Mouse (Mus musculus): ENCODE results near the gene Alkbh3. TPM values are rescaled to one million over a fixed set of nuclear protein-coding genes. Genes with fewer than 3 reads are reported as not detected.

Alkbh3 gene
- 48.3 and 64.5 TPM in 2 replicates for polyA plus RNA-seq (2014; fragmentation: Nextera tagmentation; extraction: Ambion mirVana)

- H3K4me2 ChIP-seq (replicated peaks; ENCODE audit: low read depth, low read length): peak within 1 kb of the TSS; percentile 82
- H3K36me3 ChIP-seq (ENCODE audit: control insufficient read depth, insufficient read depth, low read length): peaks cover 30% of the 10 kb centered on the region
- no peaks in the 10 kb centered on the region; the same call in 1 of the 2 replicates for H3K9me3 ChIP-seq (ENCODE audit: control insufficient read depth, low read length)
- peak within 1 kb of the TSS; percentile 92 for H3K4me3 ChIP-seq (ENCODE audit: low read length)
- ATAC-seq (ENCODE audit: low FRiP score, low TSS enrichment): peak; percentile 99
- WGBS: 6% methylated on average over 47 of the region's 47 CpGs
- peak within 1 kb of the TSS; percentile 80 for H3K9ac ChIP-seq (ENCODE audit: low read depth, low read length)
- H3K27ac ChIP-seq (ENCODE audit: low read depth, low read length): no peak within 1 kb of the TSS
- H3K4me1 ChIP-seq (ENCODE audit: control insufficient read depth, insufficient read depth, low read length): peaks cover 6% of the 10 kb centered on the region
- no peaks in the 10 kb centered on the region for H3K27me3 ChIP-seq (ENCODE audit: control insufficient read depth, insufficient read depth, low read length)
Measured at GRCm38 (mm10) chr2:94010335-94011291, at the start of gene Alkbh3. Gene Alkbh3 (minus strand): TSS chr2:94010807.

- H3K36me3 ChIP-seq (ENCODE audit: control insufficient read depth, insufficient read depth, low read length): no peaks in the 10 kb centered on the region
- 84% methylated on average over 5 of the region's 5 CpGs for WGBS
Measured at GRCm38 (mm10) chr2:94059459-94059858, 48.9 kb upstream of the Alkbh3 start.

GRCm38 (mm10) chr2:94054813-94055212 lies 44.2 kb upstream of the Alkbh3 start:
- Histone ChIP-seq H3K27me3 (ENCODE audit: control insufficient read depth, insufficient read depth, low read length) (no peaks in the 10 kb centered on the region), H3K4me3 (ENCODE audit: low read length) (no peak overlapping the region), H3K4me2 (replicated peaks; ENCODE audit: low read depth, low read length) (no peak overlapping the region), H3K4me1 (ENCODE audit: control insufficient read depth, insufficient read depth, low read length) (no peaks in the 10 kb centered on the region), H3K36me3 (ENCODE audit: control insufficient read depth, insufficient read depth, low read length) (no peaks in the 10 kb centered on the region), H3K9me3 (ENCODE audit: control insufficient read depth, low read length) (no peaks in the 10 kb centered on the region), H3K27ac (ENCODE audit: low read depth, low read length) (no peak overlapping the region), H3K9ac (ENCODE audit: low read depth, low read length) (no peak overlapping the region)
- ATAC-seq (ENCODE audit: low FRiP score, low TSS enrichment): no peak

More at GRCm38 (mm10) chr2:94059459-94059858, 48.9 kb upstream of the Alkbh3 start:
- Histone ChIP-seq H3K27me3 (ENCODE audit: control insufficient read depth, insufficient read depth, low read length) (no peaks in the 10 kb centered on the region), H3K4me1 (ENCODE audit: control insufficient read depth, insufficient read depth, low read length) (no peaks in the 10 kb centered on the region), H3K9ac (ENCODE audit: low read depth, low read length) (no peak overlapping the region), H3K4me3 (ENCODE audit: low read length) (no peak overlapping the region), H3K4me2 (replicated peaks; ENCODE audit: low read depth, low read length) (no peak overlapping the region), H3K27ac (ENCODE audit: low read depth, low read length) (no peak overlapping the region), H3K9me3 (ENCODE audit: control insufficient read depth, low read length) (no peaks in the 10 kb centered on the region)
- ATAC-seq (ENCODE audit: low FRiP score, low TSS enrichment): no peak

GRCm38 (mm10) chr2:94051952-94052351 lies 41.3 kb upstream of the Alkbh3 start:
- no peak overlapping the region for H3K4me2 ChIP-seq (replicated peaks; ENCODE audit: low read depth, low read length)
- H3K9me3 ChIP-seq (ENCODE audit: control insufficient read depth, low read length): no peaks in the 10 kb centered on the region
- H3K27me3 ChIP-seq (ENCODE audit: control insufficient read depth, insufficient read depth, low read length): no peaks in the 10 kb centered on the region
- H3K27ac ChIP-seq (ENCODE audit: low read depth, low read length): no peak overlapping the region
- H3K4me1 ChIP-seq (ENCODE audit: control insufficient read depth, insufficient read depth, low read length): no peaks in the 10 kb centered on the region
- H3K9ac ChIP-seq (ENCODE audit: low read depth, low read length): no peak overlapping the region
- no peak for ATAC-seq (ENCODE audit: low FRiP score, low TSS enrichment)
- 86% methylated on average over 5 of the region's 5 CpGs for WGBS
- H3K4me3 ChIP-seq (ENCODE audit: low read length): no peak overlapping the region
- no peaks in the 10 kb centered on the region for H3K36me3 ChIP-seq (ENCODE audit: control insufficient read depth, insufficient read depth, low read length)

- H3K27me3 ChIP-seq (ENCODE audit: control insufficient read depth, insufficient read depth, low read length): no peaks in the 10 kb centered on the region
- 96% methylated on average over 3 of the region's 3 CpGs for WGBS
Measured at GRCm38 (mm10) chr2:94050901-94051300, 40.3 kb upstream of the Alkbh3 start.

GRCm38 (mm10) chr2:94049471-94050176 lies 39.0 kb upstream of the Alkbh3 start:
- Histone ChIP-seq H3K9me3 (ENCODE audit: control insufficient read depth, low read length) (no peaks in the 10 kb centered on the region), H3K9ac (ENCODE audit: low read depth, low read length) (no peak overlapping the region), H3K27ac (ENCODE audit: low read depth, low read length) (no peak overlapping the region), H3K27me3 (ENCODE audit: control insufficient read depth, insufficient read depth, low read length) (no peaks in the 10 kb centered on the region), H3K4me3 (ENCODE audit: low read length) (no peak overlapping the region), H3K36me3 (ENCODE audit: control insufficient read depth, insufficient read depth, low read length) (no peaks in the 10 kb centered on the region), H3K4me2 (replicated peaks; ENCODE audit: low read depth, low read length) (no peak overlapping the region), H3K4me1 (ENCODE audit: control insufficient read depth, insufficient read depth, low read length) (no peaks in the 10 kb centered on the region)
- ATAC-seq (ENCODE audit: low FRiP score, low TSS enrichment): no peak
- WGBS: 91% methylated on average over 5 of the region's 5 CpGs

More at GRCm38 (mm10) chr2:94050901-94051300, 40.3 kb upstream of the Alkbh3 start:
- H3K4me2 ChIP-seq (replicated peaks; ENCODE audit: low read depth, low read length): no peak overlapping the region
- ATAC-seq (ENCODE audit: low FRiP score, low TSS enrichment): no peak
- no peaks in the 10 kb centered on the region for H3K4me1 ChIP-seq (ENCODE audit: control insufficient read depth, insufficient read depth, low read length)
- H3K4me3 ChIP-seq (ENCODE audit: low read length): no peak overlapping the region
- no peaks in the 10 kb centered on the region for H3K36me3 ChIP-seq (ENCODE audit: control insufficient read depth, insufficient read depth, low read length)
- no peaks in the 10 kb centered on the region for H3K9me3 ChIP-seq (ENCODE audit: control insufficient read depth, low read length)
- no peak overlapping the region for H3K27ac ChIP-seq (ENCODE audit: low read depth, low read length)
- no peak overlapping the region for H3K9ac ChIP-seq (ENCODE audit: low read depth, low read length)

- H3K27me3 ChIP-seq (ENCODE audit: control insufficient read depth, insufficient read depth, low read length): no peaks in the 10 kb centered on the region
- no peaks in the 10 kb centered on the region for H3K4me1 ChIP-seq (ENCODE audit: control insufficient read depth, insufficient read depth, low read length)
- H3K4me3 ChIP-seq (ENCODE audit: low read length): no peak overlapping the region
- 83% methylated on average over 5 of the region's 5 CpGs for WGBS
- no peaks in the 10 kb centered on the region for H3K36me3 ChIP-seq (ENCODE audit: control insufficient read depth, insufficient read depth, low read length)
- H3K9me3 ChIP-seq (ENCODE audit: control insufficient read depth, low read length): no peaks in the 10 kb centered on the region
- no peak overlapping the region for H3K4me2 ChIP-seq (replicated peaks; ENCODE audit: low read depth, low read length)
- no peak overlapping the region for H3K27ac ChIP-seq (ENCODE audit: low read depth, low read length)
- no peak for ATAC-seq (ENCODE audit: low FRiP score, low TSS enrichment)
- no peak overlapping the region for H3K9ac ChIP-seq (ENCODE audit: low read depth, low read length)
Measured at GRCm38 (mm10) chr2:94048733-94049470, 38.3 kb upstream of the Alkbh3 start.

- 81% methylated on average over 1 of the region's 1 CpGs for WGBS
- no peak for ATAC-seq (ENCODE audit: low FRiP score, low TSS enrichment)
Measured at GRCm38 (mm10) chr2:94048271-94048670, 37.7 kb upstream of the Alkbh3 start.

More at GRCm38 (mm10) chr2:94048271-94048670, 37.7 kb upstream of the Alkbh3 start:
- H3K4me3 ChIP-seq (ENCODE audit: low read length): no peak overlapping the region
- no peaks in the 10 kb centered on the region for H3K27me3 ChIP-seq (ENCODE audit: control insufficient read depth, insufficient read depth, low read length)
- no peaks in the 10 kb centered on the region for H3K4me1 ChIP-seq (ENCODE audit: control insufficient read depth, insufficient read depth, low read length)
- H3K4me2 ChIP-seq (replicated peaks; ENCODE audit: low read depth, low read length): no peak overlapping the region
- no peak overlapping the region for H3K27ac ChIP-seq (ENCODE audit: low read depth, low read length)
- H3K9ac ChIP-seq (ENCODE audit: low read depth, low read length): no peak overlapping the region
- no peaks in the 10 kb centered on the region for H3K9me3 ChIP-seq (ENCODE audit: control insufficient read depth, low read length)
- no peaks in the 10 kb centered on the region for H3K36me3 ChIP-seq (ENCODE audit: control insufficient read depth, insufficient read depth, low read length)

All from kidney, embryonic 14.5 days (tissue).